Mouse (Mus musculus): ENCODE results near the gene Dnaaf1.

DNA sequence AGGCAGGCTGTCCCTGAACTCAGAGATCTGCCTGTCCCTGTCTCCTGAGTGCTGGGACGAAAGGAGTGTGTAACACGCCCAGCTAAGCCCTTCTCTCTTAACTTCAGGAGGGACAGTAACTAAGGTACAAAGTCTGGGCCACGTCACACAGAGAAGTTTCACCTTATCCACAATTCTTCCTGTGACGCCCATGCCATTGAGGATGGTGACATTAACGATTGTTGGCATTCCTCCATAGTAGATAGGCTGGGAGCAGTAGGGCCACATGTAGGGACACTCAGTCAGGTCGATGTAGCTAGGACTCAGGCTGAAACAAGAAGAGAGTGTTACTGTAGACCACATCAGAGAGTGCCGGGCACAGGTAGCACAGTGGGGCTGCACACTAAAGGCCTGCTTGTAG is 46.3 kb upstream of the Dnaaf1 start:
- TF ChIP-seq CTCF (IDR thresholded peaks at IDR 0.05) (no peak), POLR2A (IDR thresholded peaks at IDR 0.05; ENCODE audit: insufficient read depth, low read depth, low read length) (no peak)

Data from heart, adult 2 months (tissue).